Mouse (Mus musculus): ENCODE measurements around the gene Rnf216.

GRCm38 (mm10) chr5:143059958-143060357, 52.8 kb downstream of the Rnf216 start:
- TF ChIP-seq GATA1 (IDR thresholded peaks at IDR 0.05; ENCODE audit: borderline replicate concordance, low read length): no peak
- no peak for TF ChIP-seq FLI1 (IDR thresholded peaks at IDR 0.05; ENCODE audit: low read length)

All from megakaryocyte, embryonic 14.5 days (primary cell).